Mouse (Mus musculus): ENCODE data around the gene Tspan10. TPM values are rescaled to one million over a fixed set of nuclear protein-coding genes. Genes with fewer than 3 reads are reported as not detected.

The Tspan10 gene
- polyA plus RNA-seq, 1 experiment from 2014 or later: not detected

GRCm38 (mm10) chr11:120457772-120458751 lies 15.6 kb downstream of the Tspan10 start, which contains the start of the genes Oxld1 and Ccdc137:
Oxld1 (minus strand) TSS chr11:120458068.
Ccdc137 (plus strand) TSS chr11:120458115.
- Histone ChIP-seq H3K27ac (peak within 1 kb of the TSS; percentile 76), H3K4me3 (peak within 1 kb of the TSS; percentile 90), H3K9me3 (no peaks in the 10 kb centered on the region), H3K9ac (peak within 1 kb of the TSS; percentile 95), H3K4me2 (replicated peaks) (peak within 1 kb of the TSS; percentile 96), H3K4me1 (peaks cover 20% of the 10 kb centered on the region), H3K27me3 (no peaks in the 10 kb centered on the region), H3K36me3 (peaks cover 43% of the 10 kb centered on the region)
- peak; percentile 87 for ATAC-seq (ENCODE audit: low FRiP score, low read depth)
- 5% methylated on average over 60 of the region's 62 CpGs for WGBS

- no peak for ATAC-seq (ENCODE audit: low FRiP score, low read depth)
- peaks cover 52% of the 10 kb centered on the region for H3K36me3 ChIP-seq
- H3K27ac ChIP-seq: 0 out of 2 replicates have a peak overlapping the region, but pooled peaks have one; percentile 76
- H3K4me1 ChIP-seq: peaks cover 20% of the 10 kb centered on the region
- peak overlapping the region; percentile 95 for H3K9ac ChIP-seq
- peak overlapping the region; percentile 96 for H3K4me2 ChIP-seq (replicated peaks)
- H3K27me3 ChIP-seq: no peaks in the 10 kb centered on the region
- 68% methylated on average over 6 of the region's 6 CpGs for WGBS
- no peaks in the 10 kb centered on the region for H3K9me3 ChIP-seq
- peak overlapping the region; percentile 90 for H3K4me3 ChIP-seq
Observed at GRCm38 (mm10) chr11:120458847-120459597, 16.6 kb downstream of the Tspan10 start.

- Histone ChIP-seq H3K27me3 (no peaks in the 10 kb centered on the region), H3K4me1 (peaks cover 30% of the 10 kb centered on the region), H3K9ac (no peak overlapping the region), H3K4me2 (replicated peaks) (no peak overlapping the region), H3K27ac (no peak overlapping the region), H3K36me3 (peaks cover 63% of the 10 kb centered on the region), H3K4me3 (no peak overlapping the region), H3K9me3 (no peaks in the 10 kb centered on the region)
- WGBS: 88% methylated on average over 2 of the region's 2 CpGs
- no peak for ATAC-seq (ENCODE audit: low FRiP score, low read depth)
Observed at GRCm38 (mm10) chr11:120463536-120463935, 21.1 kb downstream of the Tspan10 start.

- peaks cover 25% of the 10 kb centered on the region for H3K4me1 ChIP-seq
- H3K9me3 ChIP-seq: no peaks in the 10 kb centered on the region
- peaks cover 64% of the 10 kb centered on the region for H3K36me3 ChIP-seq
- H3K27me3 ChIP-seq: no peaks in the 10 kb centered on the region
- H3K4me2 ChIP-seq (replicated peaks): no peak overlapping the region
- no peak for ATAC-seq (ENCODE audit: low FRiP score, low read depth)
- no peak overlapping the region for H3K9ac ChIP-seq
- H3K4me3 ChIP-seq: no peak overlapping the region
- no peak overlapping the region for H3K27ac ChIP-seq
- 88% methylated on average over 5 of the region's 5 CpGs for WGBS
Observed at GRCm38 (mm10) chr11:120464365-120464764, 21.9 kb downstream of the Tspan10 start.

DNA sequence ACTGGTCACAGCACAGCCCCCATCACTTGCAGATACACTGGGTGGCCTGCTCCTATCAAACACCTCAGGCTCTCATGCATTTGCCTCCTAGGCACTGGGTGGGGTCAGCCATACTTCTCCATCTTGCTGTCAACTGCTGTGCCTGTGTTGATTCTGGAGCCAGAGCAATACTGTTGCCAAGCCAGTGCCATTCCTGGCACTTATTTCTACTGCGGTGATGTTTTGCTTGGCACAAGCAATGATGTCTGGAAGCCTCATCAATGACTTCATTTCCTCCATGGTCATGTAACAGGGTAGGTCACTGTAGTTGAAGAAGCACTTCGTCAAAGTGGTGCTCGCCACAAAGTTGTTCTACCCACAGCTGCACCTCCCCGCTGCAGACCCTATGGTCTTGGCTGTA lies 23.1 kb downstream of the Tspan10 start:
- peak overlapping the region; percentile 97; the same call in 1 of the 2 replicates for H3K4me3 ChIP-seq
- H3K4me2 ChIP-seq (replicated peaks): peak overlapping the region; percentile 97
- ATAC-seq (ENCODE audit: low FRiP score, low read depth): no peak
- H3K9ac ChIP-seq: peak overlapping the region; percentile 93; the same call in 1 of the 2 replicates
- H3K27me3 ChIP-seq: no peaks in the 10 kb centered on the region
- H3K27ac ChIP-seq: no peak overlapping the region
- H3K9me3 ChIP-seq: no peaks in the 10 kb centered on the region
- peaks cover 66% of the 10 kb centered on the region for H3K36me3 ChIP-seq
- H3K4me1 ChIP-seq: peaks cover 25% of the 10 kb centered on the region
- WGBS: 89% methylated on average over 4 of the region's 4 CpGs

GRCm38 (mm10) chr11:120467051-120467735 lies 24.7 kb downstream of the Tspan10 start, which contains the start of gene Arl16:
Arl16 (minus strand) TSS chr11:120467607.
- peak; percentile 100 for ATAC-seq (ENCODE audit: low FRiP score, low read depth)
- Histone ChIP-seq H3K9ac (peak within 1 kb of the TSS; percentile 93), H3K4me3 (peak within 1 kb of the TSS; percentile 97), H3K4me1 (peaks cover 25% of the 10 kb centered on the region), H3K4me2 (replicated peaks) (peak within 1 kb of the TSS; percentile 97), H3K36me3 (peaks cover 66% of the 10 kb centered on the region), H3K9me3 (no peaks in the 10 kb centered on the region), H3K27ac (peak within 1 kb of the TSS; percentile 79; the same call in 1 of the 2 replicates), H3K27me3 (no peaks in the 10 kb centered on the region)
- under 1% methylated on average over 54 of the region's 54 CpGs for WGBS

- Histone ChIP-seq H3K27me3 (no peaks in the 10 kb centered on the region), H3K9me3 (no peaks in the 10 kb centered on the region), H3K36me3 (peaks cover 66% of the 10 kb centered on the region), H3K27ac (no peak overlapping the region), H3K4me2 (replicated peaks) (peak overlapping the region; percentile 97), H3K9ac (peak overlapping the region; percentile 93), H3K4me3 (peak overlapping the region; percentile 97), H3K4me1 (peaks cover 25% of the 10 kb centered on the region)
- ATAC-seq (ENCODE audit: low FRiP score, low read depth): peak; percentile 33
- WGBS: 1% methylated on average over 33 of the region's 33 CpGs
Observed at GRCm38 (mm10) chr11:120467736-120468092, 25.3 kb downstream of the Tspan10 start.

- no peak overlapping the region for H3K27ac ChIP-seq
- peaks cover 10% of the 10 kb centered on the region for H3K4me1 ChIP-seq
- no peaks in the 10 kb centered on the region for H3K9me3 ChIP-seq
- 95% methylated on average over 6 of the region's 6 CpGs for WGBS
- ATAC-seq (ENCODE audit: low FRiP score, low read depth): no peak
- H3K27me3 ChIP-seq: no peaks in the 10 kb centered on the region
- no peak overlapping the region for H3K4me2 ChIP-seq (replicated peaks)
- H3K9ac ChIP-seq: no peak overlapping the region
- no peak overlapping the region for H3K4me3 ChIP-seq
- H3K36me3 ChIP-seq: peaks cover 79% of the 10 kb centered on the region
Observed at GRCm38 (mm10) chr11:120472052-120472451, 29.6 kb downstream of the Tspan10 start.

GRCm38 (mm10) chr11:120483448-120483934 lies 41.0 kb downstream of the Tspan10 start:
- 88% methylated on average over 7 of the region's 7 CpGs for WGBS

DNA sequence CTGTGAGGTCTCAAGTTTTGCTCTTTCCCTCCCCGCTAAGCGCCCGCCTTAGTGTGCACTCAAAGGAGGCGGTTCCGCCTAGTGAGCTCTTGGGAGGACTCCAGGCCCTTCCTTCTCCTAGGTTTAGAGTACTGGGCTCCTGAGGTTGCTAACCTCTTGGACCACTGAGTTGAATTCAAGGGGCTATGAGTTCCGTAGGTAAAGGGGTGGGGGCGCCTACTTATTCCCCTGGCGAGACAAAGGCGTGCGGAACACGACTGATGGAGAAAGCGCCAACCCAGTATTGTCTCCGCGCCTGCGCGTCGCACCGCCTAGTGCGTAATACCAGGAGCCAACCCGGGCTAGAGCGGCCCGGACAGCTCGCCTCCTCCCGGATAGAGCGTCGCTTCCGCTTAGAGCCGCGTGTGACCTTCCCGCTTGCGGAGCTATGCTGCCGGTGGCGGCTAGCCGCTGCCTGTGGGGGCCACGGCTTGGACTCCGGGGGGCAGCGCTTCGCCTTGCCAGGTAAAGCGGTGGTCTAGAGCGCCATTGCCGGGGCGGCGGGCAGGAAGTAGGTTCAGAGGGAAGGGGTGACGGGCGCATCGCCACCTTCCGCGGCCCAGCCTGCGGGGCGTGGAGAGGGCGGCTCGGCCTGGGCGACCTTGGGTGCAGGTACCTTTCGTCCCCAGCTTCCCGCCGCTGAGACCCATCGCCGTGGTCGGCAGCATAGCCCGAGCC lies 42.0 kb downstream of the Tspan10 start, which contains the start of gene Mrpl12:
Mrpl12 (plus strand) TSS at position 349 of the 717 bp plus-strand sequence.
- Histone ChIP-seq H3K4me3 (peak within 1 kb of the TSS; percentile 94), H3K27me3 (no peaks in the 10 kb centered on the region), H3K4me2 (replicated peaks) (peak within 1 kb of the TSS; percentile 95), H3K9ac (peak within 1 kb of the TSS; percentile 94), H3K4me1 (peaks cover 21% of the 10 kb centered on the region), H3K36me3 (peaks cover 76% of the 10 kb centered on the region), H3K9me3 (no peaks in the 10 kb centered on the region), H3K27ac (peak within 1 kb of the TSS; percentile 85)
- under 1% methylated on average over 60 of the region's 60 CpGs for WGBS
- peak; percentile 94 for ATAC-seq (ENCODE audit: low FRiP score, low read depth)

More at GRCm38 (mm10) chr11:120483448-120483934, 41.0 kb downstream of the Tspan10 start:
- H3K9me3 ChIP-seq: no peaks in the 10 kb centered on the region
- H3K36me3 ChIP-seq: peaks cover 79% of the 10 kb centered on the region
- H3K4me3 ChIP-seq: peak overlapping the region; percentile 94
- peak overlapping the region; percentile 94 for H3K9ac ChIP-seq
- ATAC-seq (ENCODE audit: low FRiP score, low read depth): no peak
- peak overlapping the region; percentile 95 for H3K4me2 ChIP-seq (replicated peaks)
- H3K4me1 ChIP-seq: peaks cover 17% of the 10 kb centered on the region
- no peaks in the 10 kb centered on the region for H3K27me3 ChIP-seq
- H3K27ac ChIP-seq: peak overlapping the region; percentile 85; the same call in 1 of the 2 replicates
